Mouse (Mus musculus): ENCODE results near the gene Gnaz.

Gnaz gene

GRCm38 (mm10) chr10:74966850-74967451, at the start of gene Gnaz:
Gene Gnaz (plus strand): TSS chr10:74967177.
- peak; percentile 97 for DNase-seq

- no peak for DNase-seq
Observed at GRCm38 (mm10) chr10:74919277-74919676, 47.7 kb upstream of the Gnaz start.

GRCm38 (mm10) chr10:74920853-74921567, 46.0 kb upstream of the Gnaz start:
- peak; percentile 51 for DNase-seq

- DNase-seq = no peak
Observed at GRCm38 (mm10) chr10:74921614-74922013, 45.4 kb upstream of the Gnaz start.

GRCm38 (mm10) chr10:74922763-74923162, 44.2 kb upstream of the Gnaz start:
- DNase-seq = peak; percentile 26

- no peak for DNase-seq
Observed at GRCm38 (mm10) chr10:74924274-74924673, 42.7 kb upstream of the Gnaz start.

GRCm38 (mm10) chr10:74925324-74925723, 41.7 kb upstream of the Gnaz start:
- DNase-seq = peak; percentile 34

GRCm38 (mm10) chr10:74928276-74928675, 38.7 kb upstream of the Gnaz start:
- no peak for DNase-seq

GRCm38 (mm10) chr10:74929578-74929977, 37.4 kb upstream of the Gnaz start:
- no peak for DNase-seq

- no peak for DNase-seq
Observed at GRCm38 (mm10) chr10:74930541-74930940, 36.4 kb upstream of the Gnaz start.

- no peak for DNase-seq
Observed at GRCm38 (mm10) chr10:74931631-74932030, 35.3 kb upstream of the Gnaz start.

GRCm38 (mm10) chr10:74932487-74932886, 34.5 kb upstream of the Gnaz start:
- DNase-seq = no peak

GRCm38 (mm10) chr10:74933548-74934190, 33.3 kb upstream of the Gnaz start:
- DNase-seq = no peak

GRCm38 (mm10) chr10:74934521-74934920, 32.5 kb upstream of the Gnaz start:
- no peak for DNase-seq

- DNase-seq = no peak
Observed at GRCm38 (mm10) chr10:74935016-74935415, 32.0 kb upstream of the Gnaz start.

- DNase-seq = no peak
Observed at GRCm38 (mm10) chr10:74937003-74937790, 29.8 kb upstream of the Gnaz start.

- no peak for DNase-seq
Observed at GRCm38 (mm10) chr10:74938410-74938809, 28.6 kb upstream of the Gnaz start.

GRCm38 (mm10) chr10:74939300-74939699, 27.7 kb upstream of the Gnaz start:
- DNase-seq = no peak

GRCm38 (mm10) chr10:74940795-74941194, 26.2 kb upstream of the Gnaz start:
- DNase-seq = no peak

GRCm38 (mm10) chr10:74952830-74953443, 14.0 kb upstream of the Gnaz start:
- DNase-seq = no peak

- no peak for DNase-seq
Observed at GRCm38 (mm10) chr10:74964380-74964779, 2.6 kb upstream of the Gnaz start.

- DNase-seq = peak; percentile 14
Observed at GRCm38 (mm10) chr10:74967651-74968267, 782 bp downstream of the Gnaz start.

Measured in kidney, adult 11 months (tissue).